ENCODE assay signal across 16 mouse cellular contexts in genomic region chr6:54369913-54370542, GRCm38 (mm10). TPM values are rescaled to one million over a fixed set of nuclear protein-coding genes. Genes with fewer than 3 reads are reported as not detected.
A peak's percentile ranks its signal among the peaks of the same experiment; 100 is the strongest.
DNase-seq lines count a peak whose midpoint lies in the region; ATAC-seq lines count a peak whose summit lies in the region.
"Had no signal": no experiment of that assay in that cellular context is flagged by ENCODE, and none has a peak within 500 bp of the region (broad histone marks: within the 10 kb centered on the region; RNA-seq: fewer than 3 reads in every experiment).

No protein-coding gene starts in this region.

- H3K27ac ChIP-seq in heart, embryonic 15.5 days, result no peak overlapping the region
- H3K27ac ChIP-seq in heart, embryonic 11.5 days (ENCODE audit: low read depth, low read length), result no peak overlapping the region
- H3K27ac ChIP-seq in limb, embryonic 10.5 days, result no peak overlapping the region
- H3K27ac ChIP-seq: forebrain, embryonic 10.5 days; heart, adult 2 months had no signal

- no peaks in the 10 kb centered on the region for H3K9me3 ChIP-seq in heart, embryonic 15.5 days (replicated peaks)
- no peaks in the 10 kb centered on the region for H3K9me3 ChIP-seq in heart, embryonic 11.5 days (replicated peaks; ENCODE audit: control insufficient read depth, low read length)
- H3K9me3 ChIP-seq in limb, embryonic 10.5 days (replicated peaks), result no peaks in the 10 kb centered on the region
- H3K9me3 ChIP-seq: forebrain, embryonic 10.5 days had no signal

- no peak overlapping the region for H3K9ac ChIP-seq in heart, embryonic 15.5 days
- H3K9ac ChIP-seq in heart, embryonic 11.5 days (ENCODE audit: low read depth, low read length), result no peak overlapping the region

- 61% methylated on average over 6 of the region's 6 CpGs for WGBS in heart, embryonic 15.5 days
- WGBS in heart, embryonic 11.5 days (ENCODE audit: insufficient replicate concordance), result 52% methylated on average over 6 of the region's 6 CpGs
- WGBS in limb, embryonic 10.5 days, result 63% methylated on average over 6 of the region's 6 CpGs

- 0 out of 2 replicates have a peak, but pooled peaks have one; percentile 29 for ATAC-seq in heart, embryonic 15.5 days (replicated peaks; ENCODE audit: insufficient number of reproducible peaks, insufficient read depth, low FRiP score, low read depth)
- no peak for ATAC-seq in heart, embryonic 11.5 days (replicated peaks; ENCODE audit: insufficient number of reproducible peaks, low FRiP score, low TSS enrichment)
- ATAC-seq in CD4-positive, CD25-positive, alpha-beta regulatory T cell, adult 4 months, result no peak
- ATAC-seq: activated CD4-positive, CD25-positive, alpha-beta regulatory T cell, adult 4 months had no signal

- DNase-seq in ovary, postnatal 36 days (ENCODE audit: low spot score), result peak; percentile 23
- DNase-seq in ovary, adult 18-20 months (ENCODE audit: low spot score), result no peak
- DNase-seq in limb, embryonic 10.5 days (ENCODE audit: low spot score), result peak; percentile 33
- DNase-seq in adrenal gland, adult 18-20 months (ENCODE audit: low spot score in 2 of 2), result no peak
- no peak for DNase-seq in cerebellum, adult 8-10 months
- DNase-seq: B cell, adult 2 months; cerebellum, postnatal 25 days; heart, adult 2 months; thymus, postnatal 36 days had no signal

- H3K4me1 ChIP-seq in heart, embryonic 15.5 days (replicated peaks), result peaks cover 4% of the 10 kb centered on the region
- H3K4me1 ChIP-seq in heart, embryonic 11.5 days (ENCODE audit: control insufficient read depth, insufficient read depth, low read length), result peaks cover 8% of the 10 kb centered on the region
- peaks cover 14% of the 10 kb centered on the region for H3K4me1 ChIP-seq in limb, embryonic 10.5 days

- H3K4me2 ChIP-seq in heart, embryonic 15.5 days, result no peak overlapping the region
- H3K4me2 ChIP-seq in heart, embryonic 11.5 days, result no peak overlapping the region

- no peaks in the 10 kb centered on the region for H3K27me3 ChIP-seq in heart, embryonic 15.5 days
- no peaks in the 10 kb centered on the region for H3K27me3 ChIP-seq in heart, embryonic 11.5 days (ENCODE audit: control insufficient read depth, insufficient read depth, low read length)
- H3K27me3 ChIP-seq in limb, embryonic 10.5 days (ENCODE audit: low read depth, poor library complexity, severe bottlenecking), result peaks cover 9% of the 10 kb centered on the region

- H3K36me3 ChIP-seq in heart, embryonic 15.5 days, result no peaks in the 10 kb centered on the region
- H3K36me3 ChIP-seq in heart, embryonic 11.5 days (ENCODE audit: control insufficient read depth, insufficient read depth, low read length), result no peaks in the 10 kb centered on the region
- H3K36me3 ChIP-seq in limb, embryonic 10.5 days, result no peaks in the 10 kb centered on the region
- H3K36me3 ChIP-seq: forebrain, embryonic 10.5 days had no signal

- H3K4me3 ChIP-seq in heart, embryonic 15.5 days, result no peak overlapping the region
- H3K4me3 ChIP-seq in heart, embryonic 11.5 days (ENCODE audit: low read depth, low read length), result no peak overlapping the region
- H3K4me3 ChIP-seq in limb, embryonic 10.5 days, result no peak overlapping the region
- H3K4me3 ChIP-seq: forebrain, embryonic 10.5 days; heart, adult 2 months had no signal

RNA-seq across cellular contexts. Expression of gene Prr15, which starts 44.4 kb away (rescaled TPM):
- 16.3 and 17.8 TPM in 2 replicates for polyA plus RNA-seq in heart, embryonic 15.5 days (2015; fragmentation: Nextera tagmentation; extraction: Ambion mirVana)
- 9.3 and 9.8 TPM in 2 replicates for polyA plus RNA-seq in heart, embryonic 11.5 days (2014; fragmentation: Nextera tagmentation; extraction: Ambion mirVana)
- polyA plus RNA-seq in limb, embryonic 10.5 days (2016; fragmentation: Nextera tagmentation; extraction: Ambion mirVana), result 0.15 and 0.16 TPM in 2 replicates
- total RNA-seq in adrenal gland, adult 18-20 months (2021), result 10 to 100 TPM in 1 of 2 experiments, 1 to 10 TPM in 1; 2.0 to 11.4 TPM
- polyA plus RNA-seq in CD4-positive, CD25-positive, alpha-beta regulatory T cell, adult 4 months (2017; shearing (Covaris generic)), result under 1 TPM in 1 of 2 experiments, not detected in 1; 0.56 TPM
- polyA plus RNA-seq: activated CD4-positive, CD25-positive, alpha-beta regulatory T cell, adult 4 months had no signal

RNA-seq across cellular contexts. Expression of gene Wipf3, which starts 59.4 kb away (rescaled TPM):
- 3.3 and 3.4 TPM in 2 replicates for polyA plus RNA-seq in heart, embryonic 15.5 days (2015; fragmentation: Nextera tagmentation; extraction: Ambion mirVana)
- 3.5 and 3.8 TPM in 2 replicates for polyA plus RNA-seq in heart, embryonic 11.5 days (2014; fragmentation: Nextera tagmentation; extraction: Ambion mirVana)
- polyA plus RNA-seq in limb, embryonic 10.5 days (2016; fragmentation: Nextera tagmentation; extraction: Ambion mirVana), result 0.68 and 1.0 TPM in 2 replicates
- 1 to 10 TPM; 1.1 to 2.9 TPM for total RNA-seq in adrenal gland, adult 18-20 months (2021)
- polyA plus RNA-seq in CD4-positive, CD25-positive, alpha-beta regulatory T cell, adult 4 months (2017; shearing (Covaris generic)), result not detected
- total RNA-seq: hematopoietic stem cell, adult 5-6 weeks; megakaryocyte progenitor cell, adult 5-6 weeks had no signal
- polyA plus RNA-seq: activated CD4-positive, CD25-positive, alpha-beta regulatory T cell, adult 4 months had no signal

Comparison
In these comparisons a context has a peak if more than half of its experiments do, and no peak if none do; other contexts are left out.
1. DNase-seq: peak in ovary, postnatal 36 days (single experiment) and limb, embryonic 10.5 days (single experiment); none in ovary, adult 18-20 months (single experiment), adrenal gland, adult 18-20 months (0 of 2) and cerebellum, adult 8-10 months (single experiment).